Mouse (Mus musculus): Measurements from ENCODE around the gene Pin4.
"Not testable (repeated sequence)": the region's sequence is repeated elsewhere in the genome, so short reads cannot be mapped to it uniquely, and the experiment has no call there.

DNA sequence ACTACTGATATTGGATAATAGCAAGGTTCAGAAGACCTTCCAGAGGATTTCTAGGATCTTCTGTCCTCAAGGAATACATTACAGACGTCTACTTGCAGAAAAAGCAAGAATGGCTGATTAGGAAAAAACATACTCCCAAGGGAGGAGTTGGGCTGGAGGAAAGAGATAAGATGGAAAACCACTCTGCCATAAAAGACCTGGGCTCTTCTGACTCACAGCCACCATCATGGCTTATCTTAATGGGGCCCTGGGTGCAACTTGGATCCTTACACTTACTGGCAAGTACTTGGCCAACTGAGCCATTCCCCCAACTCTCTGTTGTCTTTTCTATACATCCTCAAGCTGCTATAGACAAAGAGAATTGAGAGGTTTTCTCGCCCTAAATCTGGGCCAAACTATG, 15.4 kb upstream of the Pin4 start:
- TF ChIP-seq POLR2A (IDR thresholded peaks at IDR 0.05; ENCODE audit: insufficient read length, low read depth); E2F4 (IDR thresholded peaks at IDR 0.05; ENCODE audit: insufficient read depth); CEBPB (IDR thresholded peaks at IDR 0.05; ENCODE audit: insufficient read depth, poor library complexity, severe bottlenecking); TCF12 (IDR thresholded peaks at IDR 0.05; ENCODE audit: insufficient read depth, poor library complexity, severe bottlenecking); MYOG (IDR thresholded peaks at IDR 0.05; ENCODE audit: control insufficient read depth in 1 of 3, insufficient read depth in 1 of 3, insufficient read length in 2 of 3, low read depth in 2 of 3); TCF3 (IDR thresholded peaks at IDR 0.05; ENCODE audit: insufficient read length, low read depth): not testable (repeated sequence)
